Mouse (Mus musculus) adrenal gland, postnatal 10 days (tissue): ENCODE data around the gene Aph1a. TPM values are rescaled to one million over a fixed set of nuclear protein-coding genes. Genes with fewer than 3 reads are reported as not detected.

Experiments used
- total RNA-seq, 2 experiments: library from RNA; stranded (reverse); gene quantifications; 2 replicates each; pipeline ENCODE4 v1.2.3; 2021

Aph1a gene
- total RNA-seq, 2 experiments from 2014 or later, result 167 to 171 TPM

Other genes starting within 250 kb of the Aph1a start
- gene Mcl1, start 235.2 kb upstream of the Aph1a start, total RNA-seq, result 100 to 1,000 TPM; 116 to 144 TPM
- 10 to 100 TPM; 13.3 to 13.4 TPM for gene Adamtsl4, start 206.1 kb upstream of the Aph1a start, total RNA-seq
- 100 to 1,000 TPM; 139 to 162 TPM for gene Ecm1, start 154.4 kb upstream of the Aph1a start, total RNA-seq
- 10 to 100 TPM; 40.8 to 51.6 TPM for gene Tars2, start 133.8 kb upstream of the Aph1a start, total RNA-seq
- gene Rprd2, start 75.1 kb upstream of the Aph1a start, total RNA-seq, result 10 to 100 TPM; 43.9 to 50.6 TPM
- 10 to 100 TPM; 25.1 to 26.7 TPM for gene Prpf3, start 38.1 kb upstream of the Aph1a start, total RNA-seq
- 100 to 1,000 TPM; 270 to 288 TPM for gene Mrps21, start 22.4 kb upstream of the Aph1a start, total RNA-seq
- 1 to 10 TPM; 1.9 to 4.9 TPM for gene Ciart, start 11.7 kb upstream of the Aph1a start, total RNA-seq
- 10 to 100 TPM; 27.7 to 38.8 TPM for gene BC028528, start 2.0 kb upstream of the Aph1a start, total RNA-seq
- gene Car14, start 10.7 kb downstream of the Aph1a start, total RNA-seq, result 10 to 100 TPM; 13.6 to 18.5 TPM
- gene Anp32e, start 35.3 kb downstream of the Aph1a start, total RNA-seq, result 100 to 1,000 TPM in 1 of 2 experiments, 10 to 100 TPM in 1; 89.8 to 110 TPM
- 10 to 100 TPM; 34.0 to 36.7 TPM for gene Plekho1, start 102.0 kb downstream of the Aph1a start, total RNA-seq
- gene Vps45, start 164.5 kb downstream of the Aph1a start, total RNA-seq, result 10 to 100 TPM; 31.7 to 35.0 TPM
- gene Otud7b, start 210.6 kb downstream of the Aph1a start, total RNA-seq, result 10 to 100 TPM; 32.3 to 33.4 TPM